Mouse (Mus musculus) gonadal fat pad, adult 2 months (tissue): ENCODE data around the gene Klhl6. TPM values are rescaled to one million over a fixed set of nuclear protein-coding genes. Genes with fewer than 3 reads are reported as not detected.

Experiments used
- DNase-seq: peaks from one replicate; pipeline ENCODE4 v3.0.0-alpha.2; 2012; ENCODE audit warnings: low read depth
- polyA plus RNA-seq: library from polyadenylated mRNA; depleted of rRNA; stranded (reverse); fragments of >200 nt; gene quantifications from 2 replicates; pipeline ENCODE4 v1.2.3, GENCODE M21; 2012

Gene Klhl6
- polyA plus RNA-seq, 1 experiment = 3.1 TPM

GRCm38 (mm10) chr16:19969506-19969905, 13.3 kb downstream of the Klhl6 start:
- DNase-seq = no peak

GRCm38 (mm10) chr16:19968666-19969065, 14.2 kb downstream of the Klhl6 start:
- DNase-seq = no peak

GRCm38 (mm10) chr16:19967897-19968392, 14.9 kb downstream of the Klhl6 start:
- no peak for DNase-seq

GRCm38 (mm10) chr16:19966976-19967375, 15.9 kb downstream of the Klhl6 start:
- no peak for DNase-seq

GRCm38 (mm10) chr16:19966437-19966836, 16.4 kb downstream of the Klhl6 start:
- DNase-seq = no peak

- DNase-seq = no peak
Measured at GRCm38 (mm10) chr16:19962951-19963350, 19.9 kb downstream of the Klhl6 start.

GRCm38 (mm10) chr16:19961070-19961469, 21.8 kb downstream of the Klhl6 start:
- no peak for DNase-seq

GRCm38 (mm10) chr16:19960407-19961058, 22.3 kb downstream of the Klhl6 start:
- no peak for DNase-seq

- no peak for DNase-seq
Measured at GRCm38 (mm10) chr16:19957051-19957450, 25.8 kb downstream of the Klhl6 start.

- DNase-seq = no peak
Measured at GRCm38 (mm10) chr16:19947336-19947735, 35.5 kb downstream of the Klhl6 start.

- DNase-seq = no peak
Measured at GRCm38 (mm10) chr16:19946578-19947298, 36.1 kb downstream of the Klhl6 start.

- DNase-seq = no peak
Measured at GRCm38 (mm10) chr16:19920823-19921222, 62.0 kb downstream of the Klhl6 start.

GRCm38 (mm10) chr16:19918286-19918685, 64.6 kb downstream of the Klhl6 start:
- no peak for DNase-seq

GRCm38 (mm10) chr16:19912582-19912981, 70.3 kb downstream of the Klhl6 start:
- DNase-seq = no peak

- no peak for DNase-seq
Measured at GRCm38 (mm10) chr16:19908291-19908690, 74.5 kb downstream of the Klhl6 start.

- DNase-seq = no peak
Measured at GRCm38 (mm10) chr16:19907103-19907502, 75.7 kb downstream of the Klhl6 start.

- DNase-seq = no peak
Measured at GRCm38 (mm10) chr16:19904734-19905479, 77.9 kb downstream of the Klhl6 start.

- DNase-seq = no peak
Measured at GRCm38 (mm10) chr16:19903792-19904191, 79.0 kb downstream of the Klhl6 start.
